ENCODE assay signal across 23 mouse cellular contexts in genomic region chr17:84728201-84728911, GRCm38 (mm10). TPM values are rescaled to one million over a fixed set of nuclear protein-coding genes. Genes with fewer than 3 reads are reported as not detected.
A peak's percentile ranks its signal among the peaks of the same experiment; 100 is the strongest.
DNase-seq lines count a peak whose midpoint lies in the region; ATAC-seq and TF ChIP-seq lines count a peak whose summit lies in the region.
"Had no signal": no experiment of that assay in that cellular context is flagged by ENCODE, and none has a peak within 500 bp of the region (broad histone marks: within the 10 kb centered on the region; RNA-seq: fewer than 3 reads in every experiment).

No protein-coding gene starts in this region.

- TF ChIP-seq EP300 in MEL (IDR thresholded peaks at IDR 0.05; ENCODE audit: low read depth in 1 of 2, low read length in 2 of 2): peak; percentile 59 to 71; a peak in 3 of 4 replicates
- peak; percentile 94 for TF ChIP-seq EP300 in liver, postnatal 0 days (IDR thresholded peaks at IDR 0.05; ENCODE audit: low read depth)

- TF ChIP-seq CTCF in MEL (IDR thresholded peaks at IDR 0.05 in 2 of 3, conservative IDR thresholded peaks at IDR 0.05 in 1 of 3; ENCODE audit: control insufficient read depth in 1 of 3, insufficient read depth in 1 of 3, low read depth in 2 of 3, low read length in 3 of 3, poor library complexity in 1 of 3, severe bottlenecking in 1 of 3): no peak
- peak; percentile 14; the same call in 1 of the 2 replicates for TF ChIP-seq CTCF in liver, postnatal 0 days (IDR thresholded peaks at IDR 0.05; ENCODE audit: low read depth)

- no peaks in the 10 kb centered on the region for H3K79me2 ChIP-seq in MEL (ENCODE audit: control insufficient read depth, insufficient read depth, low read length, poor library complexity)

- peak overlapping the region; percentile 8; the same call in 1 of the 2 replicates for H3K4me2 ChIP-seq in liver, postnatal 0 days (ENCODE audit: low read depth, low read length)
- no peak overlapping the region for H3K4me2 ChIP-seq in kidney, embryonic 14.5 days (replicated peaks; ENCODE audit: low read depth, low read length)
- H3K4me2 ChIP-seq: forebrain, embryonic 13.5 days; heart, embryonic 15.5 days; limb, embryonic 13.5 days; lung, embryonic 15.5 days had no signal

- no peak overlapping the region for H3K27ac ChIP-seq in MEL (ENCODE audit: control insufficient read depth, low read depth, low read length)
- peak overlapping the region; percentile 1; the same call in 1 of the 2 replicates for H3K27ac ChIP-seq in liver, postnatal 0 days (ENCODE audit: low read depth)
- no peak overlapping the region for H3K27ac ChIP-seq in hindbrain, embryonic 10.5 days
- H3K27ac ChIP-seq in kidney, embryonic 14.5 days (ENCODE audit: low read depth, low read length): no peak overlapping the region
- H3K27ac ChIP-seq: forebrain, embryonic 13.5 days; heart, embryonic 15.5 days; limb, embryonic 13.5 days; lung, embryonic 15.5 days had no signal

- TF ChIP-seq RAD21 in MEL (IDR thresholded peaks at IDR 0.05; ENCODE audit: low read depth, low read length): no peak

- no peak for TF ChIP-seq POLR2A in MEL (IDR thresholded peaks at IDR 0.05; ENCODE audit: control insufficient read depth in 1 of 2, insufficient read depth in 1 of 2, low read depth in 1 of 2, low read length in 2 of 2, poor library complexity in 1 of 2)

- no peaks in the 10 kb centered on the region for H3K9me3 ChIP-seq in MEL (replicated peaks; ENCODE audit: insufficient read depth, low read length)
- H3K9me3 ChIP-seq in liver, postnatal 0 days (ENCODE audit: low read length): no peaks in the 10 kb centered on the region
- no peaks in the 10 kb centered on the region for H3K9me3 ChIP-seq in hindbrain, embryonic 10.5 days
- H3K9me3 ChIP-seq in kidney, embryonic 14.5 days (ENCODE audit: control insufficient read depth, low read length): no peaks in the 10 kb centered on the region
- H3K9me3 ChIP-seq: forebrain, embryonic 13.5 days; heart, embryonic 15.5 days; limb, embryonic 13.5 days; lung, embryonic 15.5 days had no signal

- H3K4me1 ChIP-seq in MEL (ENCODE audit: control insufficient read depth in 1 of 2, insufficient read depth in 2 of 2, low read length in 2 of 2): peaks cover 10 to 12% of the 10 kb centered on the region in 2 experiments
- peaks cover 10% of the 10 kb centered on the region for H3K4me1 ChIP-seq in liver, postnatal 0 days (ENCODE audit: insufficient read depth)
- no peaks in the 10 kb centered on the region for H3K4me1 ChIP-seq in hindbrain, embryonic 10.5 days (replicated peaks)
- no peaks in the 10 kb centered on the region for H3K4me1 ChIP-seq in kidney, embryonic 14.5 days (ENCODE audit: control insufficient read depth, insufficient read depth, low read length)
- H3K4me1 ChIP-seq: forebrain, embryonic 13.5 days; limb, embryonic 13.5 days; lung, embryonic 15.5 days had no signal

- peak; percentile 51 for ATAC-seq in liver, postnatal 0 days
- ATAC-seq in kidney, embryonic 14.5 days (ENCODE audit: low FRiP score, low TSS enrichment): no peak
- ATAC-seq: forebrain, embryonic 13.5 days; midbrain, embryonic 16.5 days; Patski had no signal

- no peak overlapping the region for H3K4me3 ChIP-seq in MEL (ENCODE audit: control insufficient read depth in 1 of 2, insufficient read depth in 1 of 2, low read depth in 2 of 2, low read length in 2 of 2)
- H3K4me3 ChIP-seq in liver, postnatal 0 days (ENCODE audit: low read depth, low read length): no peak overlapping the region
- H3K4me3 ChIP-seq in hindbrain, embryonic 10.5 days: no peak overlapping the region
- no peak overlapping the region for H3K4me3 ChIP-seq in kidney, embryonic 14.5 days (ENCODE audit: low read length)
- H3K4me3 ChIP-seq: forebrain, embryonic 13.5 days; heart, embryonic 15.5 days; limb, embryonic 13.5 days; lung, embryonic 15.5 days had no signal

- WGBS in liver, postnatal 0 days (ENCODE audit: insufficient replicate concordance): 43% methylated on average over 1 of the region's 1 CpGs
- 72% methylated on average over 1 of the region's 1 CpGs for WGBS in hindbrain, embryonic 10.5 days
- 68% methylated on average over 1 of the region's 1 CpGs for WGBS in kidney, embryonic 14.5 days

- H3K9ac ChIP-seq in MEL (ENCODE audit: control insufficient read depth, low read depth, low read length, poor library complexity, severe bottlenecking): no peak overlapping the region
- H3K9ac ChIP-seq in liver, postnatal 0 days (replicated peaks): no peak overlapping the region
- no peak overlapping the region for H3K9ac ChIP-seq in kidney, embryonic 14.5 days (ENCODE audit: low read depth, low read length)
- H3K9ac ChIP-seq: forebrain, embryonic 13.5 days; heart, embryonic 15.5 days; limb, embryonic 13.5 days; lung, embryonic 15.5 days had no signal

- DNase-seq in MEL (ENCODE audit: low read depth, low spot score) (peak; percentile 55), liver (peak; percentile 83)
- peak; percentile 36 for DNase-seq in c-Kit-negative CD71-positive TER-119-positive erythroid progenitor cells, embryonic 14.5 days (ENCODE audit: low read depth, low spot score)
- DNase-seq in liver, postnatal 0 days: no peak
- no peak for DNase-seq in lung, postnatal 25 days (ENCODE audit: low spot score)
- DNase-seq in hindbrain, embryonic 10.5 days (ENCODE audit: low spot score): no peak
- DNase-seq: adrenal gland, postnatal 10 days; cerebellum, adult 18-20 months; cerebellum, postnatal 25 days; gastrocnemius, postnatal 10 days; kidney, adult 8-10 months; right cerebral cortex, postnatal 4 days; thymus, postnatal 36 days had no signal

- peaks cover 19 to 30% of the 10 kb centered on the region in 2 experiments for H3K36me3 ChIP-seq in MEL (ENCODE audit: control insufficient read depth in 1 of 2, insufficient read depth in 2 of 2, low read length in 2 of 2)
- H3K36me3 ChIP-seq in liver, postnatal 0 days (replicated peaks; ENCODE audit: insufficient read depth, low read length): peaks cover 45% of the 10 kb centered on the region
- H3K36me3 ChIP-seq in hindbrain, embryonic 10.5 days: peaks cover 70% of the 10 kb centered on the region
- peaks cover 41% of the 10 kb centered on the region for H3K36me3 ChIP-seq in kidney, embryonic 14.5 days (ENCODE audit: control insufficient read depth, insufficient read depth, low read length)

- no peaks in the 10 kb centered on the region for H3K27me3 ChIP-seq in MEL (ENCODE audit: control insufficient read depth in 1 of 2, insufficient read depth in 2 of 2, low read length in 2 of 2)
- H3K27me3 ChIP-seq in liver, postnatal 0 days (ENCODE audit: insufficient read depth, low read length): no peaks in the 10 kb centered on the region
- H3K27me3 ChIP-seq in hindbrain, embryonic 10.5 days (ENCODE audit: insufficient read depth, poor library complexity, severe bottlenecking): no peaks in the 10 kb centered on the region
- H3K27me3 ChIP-seq in kidney, embryonic 14.5 days (ENCODE audit: control insufficient read depth, insufficient read depth, low read length): no peaks in the 10 kb centered on the region
- H3K27me3 ChIP-seq: forebrain, embryonic 13.5 days; heart, embryonic 15.5 days; limb, embryonic 13.5 days; lung, embryonic 15.5 days; Patski had no signal

TF ChIP-seq in MEL, 35 proteins besides CTCF, POLR2A, EP300 and RAD21:
- TF ChIP-seq POLR2AphosphoS2 (IDR thresholded peaks at IDR 0.05; ENCODE audit: low read length) (no peak), TCF12 (IDR thresholded peaks at IDR 0.05; ENCODE audit: low read depth, low read length) (peak; percentile 84), ETS1 (IDR thresholded peaks at IDR 0.05; ENCODE audit: low read depth, low read length) (peak; percentile 56), SIN3A (IDR thresholded peaks at IDR 0.05; ENCODE audit: low read length) (0 out of 2 replicates have a peak, but pooled peaks have one; percentile 22), GATA1 (IDR thresholded peaks at IDR 0.05; ENCODE audit: low read depth, low read length) (peak; percentile 83)

RNA-seq across cellular contexts. Expression of gene Abcg5, which starts 45.5 kb away (rescaled TPM):
- not detected in 2 replicates for total RNA-seq in MEL (2012; rRNA removed)
- not detected for polyA plus RNA-seq in MEL (2012; ENCODE audit: insufficient read depth in 1 of 2, insufficient read length in 2 of 2, low read depth in 1 of 2, low replicate concordance in 2 of 2, missing spikeins in 1 of 2)
- 9.3 and 12.7 TPM in 2 replicates for polyA plus RNA-seq in liver, postnatal 0 days (2015; fragmentation: Nextera tagmentation; extraction: Ambion mirVana)
- polyA plus RNA-seq in hindbrain, embryonic 10.5 days (2016; fragmentation: Nextera tagmentation; extraction: Ambion mirVana): 2.6 and 3.2 TPM in 2 replicates
- 5.8 and 6.6 TPM in 2 replicates for polyA plus RNA-seq in kidney, embryonic 14.5 days (2014; fragmentation: Nextera tagmentation; extraction: Ambion mirVana)
- total RNA-seq: gastrocnemius, postnatal 10 days; heart, adult 8-10 months; layer of hippocampus, postnatal 10 days; left cerebral cortex, postnatal 10 days had no signal
- polyA plus RNA-seq: heart, embryonic 15.5 days; Patski had no signal

RNA-seq across cellular contexts. Expression of gene Abcg8, which starts 52.3 kb away (rescaled TPM):
- not detected in 2 replicates for total RNA-seq in MEL (2012; rRNA removed)
- polyA plus RNA-seq in MEL (2012; ENCODE audit: insufficient read depth in 1 of 2, insufficient read length in 2 of 2, low read depth in 1 of 2, low replicate concordance in 2 of 2, missing spikeins in 1 of 2): not detected
- polyA plus RNA-seq in liver, postnatal 0 days (2015; fragmentation: Nextera tagmentation; extraction: Ambion mirVana): 5.6 and 7.4 TPM in 2 replicates
- 0.10 and 0.15 TPM in 2 replicates for polyA plus RNA-seq in hindbrain, embryonic 10.5 days (2016; fragmentation: Nextera tagmentation; extraction: Ambion mirVana)
- 0.35 and 0.43 TPM in 2 replicates for polyA plus RNA-seq in kidney, embryonic 14.5 days (2014; fragmentation: Nextera tagmentation; extraction: Ambion mirVana)
- total RNA-seq: gastrocnemius, postnatal 10 days; layer of hippocampus, postnatal 10 days; left cerebral cortex, postnatal 10 days had no signal
- polyA plus RNA-seq: heart, embryonic 15.5 days; limb, embryonic 13.5 days; lung, embryonic 15.5 days had no signal

Comparison
In these comparisons a context has a peak if more than half of its experiments do, and no peak if none do; other contexts are left out.
1. DNase-seq: peak in MEL (single experiment), c-Kit-negative CD71-positive TER-119-positive erythroid progenitor cells, embryonic 14.5 days (single experiment) and liver (single experiment); none in liver, postnatal 0 days (single experiment), lung, postnatal 25 days (single experiment) and hindbrain, embryonic 10.5 days (single experiment).